Mouse (Mus musculus) MEL-GATA-1-ER (cell line): ENCODE results near the gene Rpp25l.
"Not testable (repeated sequence)": the region's sequence is repeated elsewhere in the genome, so short reads cannot be mapped to it uniquely, and the experiment has no call there.

Source experiments
- DNase-seq: peaks from one replicate; pipeline ENCODE4 v3.0.0-alpha.2; 2012; ENCODE audit warnings: low read depth; ENCODE audit errors: extremely low read depth

Gene Rpp25l

GRCm38 (mm10) chr4:41713197-41714067 is at the start of gene Rpp25l:
Gene Rpp25l, minus strand, starts transcription at chr4:41713534.
- no peak for DNase-seq

- DNase-seq: not testable (repeated sequence)
Observed at GRCm38 (mm10) chr4:41762688-41763114, 49.4 kb upstream of the Rpp25l start.

DNA sequence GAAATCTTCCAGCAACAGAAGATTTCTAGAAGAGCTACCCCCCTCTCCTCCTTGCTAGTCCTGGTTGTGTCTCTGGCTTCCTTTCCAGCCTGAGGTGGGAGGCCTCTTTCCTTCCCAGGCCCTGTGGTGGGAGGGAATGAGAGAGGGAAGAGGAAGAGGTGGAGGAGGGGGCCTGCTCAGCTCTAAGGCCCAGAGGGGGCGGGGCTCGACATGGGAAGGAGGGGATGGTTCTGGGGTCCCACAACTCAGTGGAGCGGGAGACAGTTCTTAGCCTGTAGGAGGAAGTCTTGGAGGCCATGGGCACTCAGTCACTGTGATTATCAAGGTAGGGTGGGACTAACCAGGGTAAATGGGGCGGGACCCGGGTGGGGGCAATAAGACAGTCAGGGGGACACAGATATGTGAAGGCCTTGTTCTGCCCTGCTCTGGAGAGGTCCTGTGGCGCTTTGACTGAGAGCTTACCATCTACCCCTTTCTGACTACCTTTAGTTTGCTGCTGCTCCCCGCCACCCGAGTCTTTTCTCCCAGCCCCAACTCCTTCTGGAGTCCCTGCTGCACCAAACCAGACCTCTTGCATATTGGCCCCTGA is 48.9 kb upstream of the Rpp25l start:
- DNase-seq: no peak

GRCm38 (mm10) chr4:41761680-41762079 is 48.3 kb upstream of the Rpp25l start:
- no peak for DNase-seq

DNA sequence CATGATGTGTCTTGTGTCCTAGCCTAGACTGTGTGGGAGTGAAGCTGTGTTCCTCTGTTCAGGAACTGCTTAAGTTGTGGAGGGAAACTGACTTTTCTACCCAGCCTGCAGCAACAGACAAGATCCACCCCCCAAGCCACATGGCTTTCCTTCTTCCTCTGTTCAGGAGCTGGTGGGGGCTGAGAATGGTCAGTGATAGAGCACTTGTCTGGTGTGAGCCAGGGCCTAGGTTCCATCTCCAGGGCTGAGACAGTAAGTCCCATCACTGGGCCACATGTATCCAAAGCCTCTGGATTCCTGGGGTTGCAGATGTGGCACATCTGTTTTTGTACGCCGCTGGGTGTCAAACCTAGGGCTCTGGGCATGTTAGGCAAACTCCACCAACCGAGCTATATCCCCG is 47.6 kb upstream of the Rpp25l start:
- no peak for DNase-seq

DNA sequence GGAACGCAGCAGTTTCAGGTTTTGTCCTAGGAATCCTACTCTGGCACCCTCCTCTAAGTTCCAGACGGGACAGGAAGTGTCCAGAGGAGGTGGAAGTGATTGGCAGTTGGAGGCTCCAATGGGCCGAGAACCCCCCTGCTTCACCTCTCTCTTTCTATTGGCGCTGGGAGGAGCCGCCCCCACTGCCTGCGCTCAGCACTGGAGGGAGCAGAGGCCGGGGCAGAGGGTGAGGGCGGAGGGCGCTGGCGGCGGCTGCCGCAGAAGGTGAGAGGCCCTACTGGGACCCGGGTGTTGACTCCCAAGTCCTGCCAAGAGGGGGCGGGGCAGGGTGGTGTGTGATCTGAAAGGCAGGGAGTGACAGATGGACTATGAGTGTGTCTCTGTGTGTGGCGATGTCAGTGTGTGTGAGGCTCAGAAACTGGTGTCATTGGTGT is 47.0 kb upstream of the Rpp25l start:
- peak; percentile 64 for DNase-seq

- no peak for DNase-seq
Observed at GRCm38 (mm10) chr4:41759656-41760287, 46.4 kb upstream of the Rpp25l start.

DNA sequence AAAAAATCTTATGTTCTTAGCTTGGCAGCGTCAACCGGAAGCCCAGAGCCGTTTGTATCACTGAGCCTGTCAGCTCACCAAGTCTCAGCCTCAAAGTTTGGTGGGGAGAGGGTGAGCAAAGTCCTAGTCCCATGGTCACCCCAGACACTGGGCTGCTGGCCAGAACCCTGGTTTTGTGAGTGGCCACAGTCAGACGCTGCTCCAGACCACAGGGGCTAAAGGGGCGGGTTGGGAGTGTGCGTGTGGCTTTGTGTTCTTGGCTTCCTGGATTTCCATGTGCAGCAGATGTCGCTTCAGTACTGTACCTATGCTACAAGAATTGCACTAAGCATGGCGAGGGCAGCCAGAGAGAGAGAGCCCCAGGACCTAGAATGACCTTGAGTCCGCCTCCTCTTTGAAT is 45.9 kb upstream of the Rpp25l start:
- no peak for DNase-seq

GRCm38 (mm10) chr4:41758701-41759100 is 45.4 kb upstream of the Rpp25l start:
- DNase-seq: no peak

DNA sequence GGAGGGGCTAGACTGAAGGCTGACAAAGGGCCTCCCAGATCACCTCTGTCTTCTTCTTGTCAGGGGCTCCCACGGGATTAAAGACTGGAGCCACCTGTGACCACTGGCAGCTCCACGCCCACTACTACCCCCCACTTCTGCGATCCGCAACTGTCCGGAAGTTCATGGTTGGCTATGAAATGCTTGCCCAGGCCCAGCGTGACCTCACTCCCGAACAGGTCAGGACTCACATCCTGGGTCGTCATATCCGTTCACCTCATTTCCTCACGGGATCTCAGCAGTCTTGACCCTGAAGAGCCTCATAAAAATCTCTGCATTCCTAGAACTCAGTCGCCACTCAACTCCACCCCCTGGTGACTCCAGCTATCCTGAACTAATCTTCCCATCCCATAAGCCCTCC is 44.7 kb upstream of the Rpp25l start:
- no peak for DNase-seq

- DNase-seq: no peak
Observed at GRCm38 (mm10) chr4:41757321-41757720, 44.0 kb upstream of the Rpp25l start.

DNA sequence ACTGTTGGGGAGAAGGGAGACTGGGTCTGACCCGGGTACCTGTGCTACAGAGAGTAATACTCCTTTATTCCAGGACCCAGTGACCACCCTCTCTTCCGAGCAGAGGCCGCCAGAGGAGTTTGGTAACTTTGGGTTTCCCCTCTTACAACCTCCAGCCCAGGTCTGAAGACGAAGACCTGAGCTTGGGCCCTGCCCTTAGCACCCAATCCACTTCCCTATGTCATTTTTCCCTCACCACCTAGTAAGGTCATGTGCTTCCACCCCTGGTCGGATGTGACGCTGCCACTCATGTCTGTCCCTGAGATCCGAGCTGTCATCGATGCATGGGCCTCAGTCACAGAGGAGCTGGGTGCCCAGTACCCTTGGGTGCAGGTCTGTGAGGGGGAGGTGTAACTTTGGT is 43.1 kb upstream of the Rpp25l start:
- DNase-seq: no peak

DNA sequence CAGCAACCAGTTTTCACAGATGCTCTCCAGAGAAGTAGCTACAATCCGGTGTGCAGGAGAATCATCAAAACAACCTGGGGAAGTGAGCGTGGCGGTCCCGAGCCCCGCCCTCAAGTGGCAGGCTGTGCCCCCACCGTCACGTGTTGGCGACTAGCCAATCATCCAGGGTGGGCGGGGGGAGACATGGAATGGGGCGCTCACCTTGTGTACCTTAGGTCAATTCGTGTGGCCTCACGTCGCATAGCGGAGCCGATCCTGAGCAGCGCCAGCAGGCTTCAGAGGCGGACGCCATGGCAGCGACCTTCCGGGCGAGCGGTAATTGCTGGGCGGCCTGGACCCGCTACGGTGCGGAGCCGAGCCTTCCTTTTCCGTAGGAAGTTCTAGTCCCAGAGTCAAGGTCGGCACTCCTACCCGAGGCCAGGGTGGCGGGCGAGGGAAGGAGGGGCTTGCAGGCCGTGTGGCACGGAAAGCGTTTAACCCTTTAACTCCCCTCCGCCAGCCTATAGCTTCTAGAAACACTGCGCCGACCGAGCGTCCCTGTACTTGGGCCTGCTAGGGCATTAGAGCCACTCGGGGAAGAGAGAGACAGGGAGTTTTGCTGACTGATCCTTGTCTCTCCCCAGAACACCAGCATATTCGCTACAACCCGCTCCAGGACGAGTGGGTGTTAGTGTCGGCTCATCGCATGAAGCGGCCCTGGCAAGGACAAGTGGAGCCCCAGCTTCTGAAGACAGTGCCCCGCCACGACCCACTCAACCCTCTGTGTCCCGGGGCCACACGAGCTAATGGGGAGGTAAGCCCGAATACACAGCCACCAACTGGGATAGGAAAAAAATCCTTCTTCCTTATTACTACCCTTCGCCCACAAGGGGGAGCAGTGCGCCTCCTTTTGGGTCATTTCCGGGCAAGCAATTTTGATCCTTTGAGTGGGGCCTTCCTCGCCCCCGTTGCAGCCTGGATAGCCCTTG is 42.3 kb upstream of the Rpp25l start, which contains the start of gene Sigmar1:
Sigmar1 (minus strand) TSS at position 820 of the 968 bp plus-strand sequence.
- DNase-seq: peak; percentile 64

DNA sequence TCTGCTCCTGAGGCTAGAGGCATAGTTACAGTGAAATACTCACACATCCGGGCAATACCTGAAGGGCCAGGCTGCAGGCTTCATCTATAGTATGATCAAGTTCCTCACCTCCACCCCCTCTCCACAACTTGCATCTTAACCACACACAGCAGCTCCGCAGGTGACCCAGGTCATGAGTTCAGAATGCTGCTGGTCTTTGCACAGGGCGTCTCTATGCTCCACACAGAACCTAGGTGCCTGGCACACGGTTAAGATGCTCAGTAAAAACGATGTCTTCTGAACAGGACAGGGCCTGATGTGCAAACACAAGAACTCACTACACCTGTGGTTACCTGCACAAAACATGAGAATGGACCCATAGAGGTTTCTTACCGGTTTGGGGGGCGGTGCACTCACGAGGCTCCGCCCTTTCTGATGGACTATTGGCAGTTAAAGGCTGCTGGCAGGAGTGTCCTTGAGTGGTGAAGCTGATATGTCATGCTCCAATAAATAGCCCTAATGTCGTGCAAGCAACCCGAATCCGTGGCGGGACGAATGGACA is 41.5 kb upstream of the Rpp25l start, which contains the start of gene Galt:
Galt (plus strand) TSS at position 432 of the 541 bp plus-strand sequence.
- DNase-seq: peak; percentile 54

DNA sequence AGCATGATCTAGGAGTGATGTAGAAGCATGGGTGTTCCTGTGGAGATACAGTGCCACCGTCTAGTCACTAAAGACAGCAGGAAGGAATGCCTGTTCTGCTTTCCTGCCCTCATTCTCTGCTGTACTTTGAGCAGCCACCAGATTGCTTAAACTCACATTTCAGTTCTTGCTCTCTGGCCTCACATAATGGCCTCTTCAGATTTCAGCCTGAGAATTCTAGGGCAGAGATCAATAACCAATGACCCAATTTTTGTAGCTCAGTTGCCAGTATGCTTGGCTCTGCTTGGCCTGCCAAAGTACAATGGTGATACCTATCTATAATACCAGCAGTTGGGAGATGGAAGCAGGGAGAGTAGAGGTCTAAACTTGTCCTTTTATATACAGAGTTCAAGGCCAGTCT is 31.7 kb upstream of the Rpp25l start:
- no peak for DNase-seq

DNA sequence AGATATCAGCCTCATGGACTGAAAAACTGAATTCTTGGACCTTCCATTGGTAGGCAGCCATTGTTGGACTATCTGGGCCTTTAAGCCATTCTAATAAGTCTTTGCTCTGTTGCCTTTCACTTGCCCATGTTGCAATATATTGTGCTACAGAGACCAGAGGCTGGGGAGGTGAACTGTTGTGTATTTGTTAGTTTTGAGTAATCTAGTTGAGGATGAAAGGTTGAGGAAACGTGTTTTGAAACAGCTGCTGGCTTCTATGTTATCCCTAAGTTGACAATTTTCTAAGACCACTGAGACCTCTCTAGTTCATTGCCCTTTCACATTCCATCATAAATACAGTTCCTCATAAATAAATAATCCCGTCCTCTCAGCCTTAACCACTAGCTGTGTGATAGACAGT is 30.8 kb upstream of the Rpp25l start:
- DNase-seq: no peak

DNA sequence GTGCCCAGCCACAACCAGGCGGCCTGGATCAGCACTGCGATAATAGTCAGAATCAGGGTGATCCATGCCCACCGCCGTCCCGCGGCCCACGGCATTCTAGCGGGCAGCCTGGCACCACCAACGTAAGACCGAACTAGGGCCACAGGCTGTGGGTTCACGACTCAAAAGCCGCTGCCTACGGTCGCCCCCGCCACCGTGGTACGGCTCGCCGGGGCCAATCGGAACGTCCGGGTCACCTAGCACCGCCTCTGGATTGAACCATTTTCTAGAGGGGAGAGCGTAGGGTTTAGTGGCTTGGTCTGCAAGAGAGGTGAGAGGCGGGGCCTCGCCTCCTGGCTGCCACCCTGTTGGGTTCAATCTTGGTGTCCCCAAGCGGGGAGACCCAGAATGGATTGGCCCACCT is 27.8 kb upstream of the Rpp25l start:
- DNase-seq: peak; percentile 97

DNA sequence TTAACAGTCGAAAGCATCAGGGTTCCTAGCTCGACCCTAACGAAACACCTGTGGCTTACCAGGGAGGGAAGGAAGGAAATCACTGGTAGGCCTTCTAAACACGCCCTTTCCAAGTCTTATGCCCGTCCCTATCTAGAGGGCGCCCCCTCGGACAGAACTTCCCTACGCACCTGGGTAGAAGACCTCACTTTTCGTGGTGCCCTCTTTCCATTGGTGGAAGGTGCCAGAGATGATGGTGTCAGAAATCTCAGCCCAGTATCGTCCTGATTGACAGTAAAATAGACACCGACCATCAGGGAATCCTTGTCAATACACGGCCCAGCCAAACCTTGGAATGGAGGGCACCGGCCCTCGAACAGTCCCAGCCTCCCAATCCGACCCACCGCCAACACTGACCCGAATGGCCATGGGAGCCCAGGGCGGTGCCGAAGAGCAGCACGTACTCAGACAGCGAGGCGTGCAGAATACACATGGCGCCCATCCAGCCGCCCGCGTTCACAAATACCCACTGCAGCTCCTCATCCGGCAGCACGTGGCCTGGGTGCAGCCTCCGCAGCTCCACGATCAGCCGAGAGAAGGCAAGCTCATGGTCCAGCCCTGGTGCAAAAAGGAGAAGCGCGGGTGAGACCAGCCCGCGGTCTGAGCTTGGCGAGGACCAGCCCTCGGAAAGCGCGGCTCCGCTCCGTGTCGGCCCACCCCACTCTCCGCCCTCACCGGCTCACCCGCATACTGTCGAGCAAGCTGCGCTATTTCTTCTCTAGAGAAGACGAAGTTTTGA is 27.2 kb upstream of the Rpp25l start:
- DNase-seq: no peak

DNA sequence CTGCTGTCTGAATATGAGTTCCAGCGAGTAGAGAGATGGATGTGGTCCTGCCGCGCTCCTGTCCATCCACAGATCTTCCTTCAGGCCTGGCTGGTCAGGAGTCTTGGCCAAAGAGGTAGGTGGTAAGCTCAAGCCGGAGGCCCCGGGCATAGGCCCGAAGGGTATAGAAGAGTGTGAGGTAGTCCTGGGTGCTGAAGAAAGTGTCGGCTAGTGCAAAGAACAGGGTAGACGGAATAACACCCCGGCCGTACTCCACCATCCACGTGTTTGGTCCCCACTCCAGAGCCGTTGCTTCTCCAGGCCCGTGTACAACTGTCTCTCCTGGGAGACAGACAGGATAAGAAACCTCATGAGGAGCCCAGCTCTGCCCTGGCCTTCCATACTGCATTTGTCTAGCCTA is 25.9 kb upstream of the Rpp25l start:
- DNase-seq: no peak

- DNase-seq: no peak
Observed at GRCm38 (mm10) chr4:41738256-41738603, 24.9 kb upstream of the Rpp25l start.
